Comparison of ENCODE assay signal across 8 mouse cellular contexts in genomic region chr19:44930744-44931453, GRCm38 (mm10). TPM values are rescaled to one million over a fixed set of nuclear protein-coding genes. Genes with fewer than 3 reads are reported as not detected.
DNase-seq lines count a peak whose midpoint lies in the region; ATAC-seq lines count a peak whose summit lies in the region.

TSS of gene Slf2 (plus strand) at chr19:44931151.

- peak; percentile 98 to 100 for DNase-seq in adrenal gland, adult (ENCODE audit: inconsistent age in 2 of 2, low spot score in 1 of 2)
- peak; percentile 99 for DNase-seq in embryo, embryonic 10.5 days (ENCODE audit: low spot score)
- DNase-seq in gastrocnemius, postnatal 14 days = peak; percentile 98
- peak; percentile 98 to 100 for DNase-seq in left cerebral cortex, postnatal 10 days (ENCODE audit: extremely low spot score in 1 of 2, low spot score in 2 of 2)
- peak; percentile 99 for DNase-seq in right cerebral cortex, postnatal 25 days
- DNase-seq in urinary bladder, postnatal 4 days (ENCODE audit: low spot score in 2 of 2) = peak; percentile 98

- peak; percentile 98 for ATAC-seq in inflammation-experienced regulatory T-cells, adult 6 months
- ATAC-seq in megakaryocyte-erythroid progenitor cell, adult 5-6 weeks (replicated peaks; ENCODE audit: low FRiP score, low TSS enrichment, poor library complexity, severe bottlenecking) = peak; percentile 99

- intact Hi-C loops in gastrocnemius, postnatal 14 days (cut with DNase I; ENCODE audit: low total_unique reads) = no loop called here
- intact Hi-C loops in left cerebral cortex, postnatal 10 days (cut with DNase I) = no loop called here

RNA-seq across cellular contexts. Expression of gene Slf2, which starts in this region (rescaled TPM):
- total RNA-seq in gastrocnemius, postnatal 14 days (2021) = 10 to 100 TPM; 13.5 to 15.9 TPM
- 10 to 100 TPM; 24.9 to 27.0 (median 25.0) TPM for polyA plus RNA-seq in inflammation-experienced regulatory T-cells, adult 6 months (2017; shearing (Covaris generic))
- total RNA-seq in left cerebral cortex, postnatal 10 days (2021) = 10 to 100 TPM; 29.9 to 30.4 TPM
- 34.3 and 38.4 TPM in 2 replicates for total RNA-seq in megakaryocyte-erythroid progenitor cell, adult 5-6 weeks (2014; fragmentation: Nextera tagmentation)
- total RNA-seq in megakaryocyte-erythroid progenitor cell, adult 5-6 weeks (2017) = 48.3 and 52.1 TPM in 2 replicates

Comparison
In these comparisons a context has a peak if more than half of its experiments do, and no peak if none do; other contexts are left out.
1. Peak in every context shown above with its lines: DNase-seq and ATAC-seq.